Mouse (Mus musculus) heart, adult 2 months (tissue): Measurements from ENCODE around the gene Zfp488.

Source experiments
- CTCF ChIP-seq: fragments of 200-600 bp; IDR thresholded peaks from 2 replicates; pipeline ENCODE4 v1.8.1; 2022; ENCODE audit warnings: antibody characterized with exemption, mild to moderate bottlenecking, moderate library complexity
- EP300 ChIP-seq: fragments of 200-500 bp; IDR thresholded peaks from 2 replicates; pipeline ENCODE4 v1.6.1; 2011; ENCODE audit warnings: low read depth, low read length, control low read depth; ENCODE audit not compliant: insufficient read depth
- POLR2A ChIP-seq: fragments of 200-500 bp; IDR thresholded peaks from 2 replicates; pipeline ENCODE4 v1.6.1; 2011; ENCODE audit warnings: mild to moderate bottlenecking, low read depth, low read length, control low read depth; ENCODE audit not compliant: insufficient read depth

DNA sequence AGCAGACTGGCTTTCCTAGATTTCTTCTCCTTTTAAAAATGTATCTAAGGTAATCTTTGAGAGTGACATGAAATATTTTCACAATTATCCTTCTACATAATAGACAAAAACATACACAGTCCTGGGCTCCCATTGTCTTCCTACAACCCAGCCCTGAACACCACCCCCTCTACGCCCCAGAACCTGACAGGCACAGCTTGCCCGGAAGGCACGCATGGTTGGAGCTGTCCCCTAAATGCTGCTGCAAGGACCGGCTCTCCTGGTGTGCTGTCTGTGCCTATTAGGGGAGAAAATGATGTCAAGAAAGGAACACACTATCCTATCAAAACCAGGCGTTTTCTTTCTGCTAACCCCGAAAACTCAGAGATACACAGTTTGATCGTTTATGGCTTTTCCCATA is 816 bp downstream of the Zfp488 start:
- no peak for TF ChIP-seq POLR2A
- no peak for TF ChIP-seq CTCF
- no peak for TF ChIP-seq EP300
